ENCODE assay signal across 9 mouse cellular contexts in the genomic region with DNA sequence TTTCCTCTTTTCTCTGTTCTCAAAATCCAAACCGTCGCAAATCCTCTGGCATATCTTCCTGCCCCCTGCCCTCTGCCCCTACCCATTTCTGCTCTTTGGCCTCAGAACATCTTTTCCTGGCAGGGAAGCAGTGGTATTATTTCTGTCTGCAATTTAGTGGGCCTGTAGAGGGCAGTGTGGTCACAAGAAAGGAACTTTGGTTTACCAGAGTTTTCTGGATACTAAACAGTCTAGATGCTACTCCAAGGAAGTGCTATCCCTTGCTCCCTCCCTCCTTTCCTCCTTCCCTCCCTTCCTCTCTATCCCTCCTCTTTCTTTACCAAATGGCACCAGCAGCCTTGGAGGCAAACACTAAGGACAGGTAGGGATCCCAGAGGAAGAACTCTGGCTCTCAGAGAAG.
DNase-seq lines count a peak whose midpoint lies in the region; ATAC-seq and TF ChIP-seq lines count a peak whose summit lies in the region.
"Had no signal": no experiment of that assay in that cellular context is flagged by ENCODE, and none has a peak within 500 bp of the region (broad histone marks: within the 10 kb centered on the region; RNA-seq: fewer than 3 reads in every experiment).

No protein-coding gene starts in this region.

- H3K9me3 ChIP-seq in kidney, embryonic 14.5 days (ENCODE audit: control insufficient read depth, low read length) = no peaks in the 10 kb centered on the region
- H3K9me3 ChIP-seq in forebrain, embryonic 11.5 days (ENCODE audit: control insufficient read depth, low read length) = no peaks in the 10 kb centered on the region
- H3K9me3 ChIP-seq in hindbrain, embryonic 13.5 days = no peaks in the 10 kb centered on the region
- no peaks in the 10 kb centered on the region for H3K9me3 ChIP-seq in midbrain, postnatal 0 days (ENCODE audit: low read length)
- H3K9me3 ChIP-seq: liver, embryonic 15.5 days had no signal

- no peaks in the 10 kb centered on the region for H3K36me3 ChIP-seq in kidney, embryonic 14.5 days (ENCODE audit: control insufficient read depth, insufficient read depth, low read length)
- no peaks in the 10 kb centered on the region for H3K36me3 ChIP-seq in forebrain, embryonic 11.5 days (ENCODE audit: control insufficient read depth, insufficient read depth, low read length)
- no peaks in the 10 kb centered on the region for H3K36me3 ChIP-seq in hindbrain, embryonic 13.5 days
- H3K36me3 ChIP-seq in midbrain, postnatal 0 days (ENCODE audit: insufficient read depth, low read length) = no peaks in the 10 kb centered on the region
- H3K36me3 ChIP-seq: liver, embryonic 15.5 days had no signal

- no peaks in the 10 kb centered on the region for H3K27me3 ChIP-seq in kidney, embryonic 14.5 days (ENCODE audit: control insufficient read depth, insufficient read depth, low read length)
- no peaks in the 10 kb centered on the region for H3K27me3 ChIP-seq in forebrain, embryonic 11.5 days (ENCODE audit: control insufficient read depth, insufficient read depth, low read length)
- H3K27me3 ChIP-seq in hindbrain, embryonic 13.5 days = no peaks in the 10 kb centered on the region
- no peaks in the 10 kb centered on the region for H3K27me3 ChIP-seq in midbrain, postnatal 0 days (ENCODE audit: insufficient read depth, low read length)
- H3K27me3 ChIP-seq: liver, embryonic 15.5 days had no signal

- DNase-seq in kidney, adult 11 months = peak; percentile 13
- peak; percentile 74 for DNase-seq in brain, adult 2 months (ENCODE audit: low read depth, low spot score)
- peak; percentile 57 for DNase-seq in forebrain, embryonic 11.5 days (ENCODE audit: low spot score)
- peak; percentile 41 to 69 for DNase-seq in layer of hippocampus, postnatal 36 days
- DNase-seq in midbrain, postnatal 0 days (ENCODE audit: low spot score) = peak; percentile 87

- ATAC-seq in kidney, embryonic 14.5 days (ENCODE audit: low FRiP score, low TSS enrichment) = no peak; the same call in 1 of the 2 replicates
- peak; percentile 58; the same call in 1 of the 2 replicates for ATAC-seq in forebrain, embryonic 11.5 days (replicated peaks; ENCODE audit: low FRiP score)
- ATAC-seq in hindbrain, embryonic 13.5 days (ENCODE audit: low FRiP score) = peak; percentile 43; the same call in 1 of the 2 replicates
- 0 out of 2 replicates have a peak, but pooled peaks have one; percentile 52 for ATAC-seq in midbrain, postnatal 0 days (ENCODE audit: low FRiP score)
- ATAC-seq in activated CD4-positive, CD25-positive, alpha-beta regulatory T cell, adult 4 months = no peak

- WGBS in kidney, embryonic 14.5 days = 8% methylated on average over 2 of the region's 2 CpGs
- WGBS in forebrain, embryonic 11.5 days = 14% methylated on average over 2 of the region's 2 CpGs
- WGBS in hindbrain, embryonic 13.5 days = 18% methylated on average over 2 of the region's 2 CpGs
- 16% methylated on average over 2 of the region's 2 CpGs for WGBS in midbrain, postnatal 0 days

- no peaks in the 10 kb centered on the region for H3K4me1 ChIP-seq in kidney, embryonic 14.5 days (ENCODE audit: control insufficient read depth, insufficient read depth, low read length)
- no peaks in the 10 kb centered on the region for H3K4me1 ChIP-seq in forebrain, embryonic 11.5 days (replicated peaks; ENCODE audit: control insufficient read depth, insufficient read depth, low read length)
- no peaks in the 10 kb centered on the region for H3K4me1 ChIP-seq in hindbrain, embryonic 13.5 days (replicated peaks)
- H3K4me1 ChIP-seq in midbrain, postnatal 0 days (ENCODE audit: insufficient read depth, low read length) = no peaks in the 10 kb centered on the region
- H3K4me1 ChIP-seq: liver, embryonic 15.5 days had no signal

- no peak overlapping the region for H3K4me3 ChIP-seq in kidney, embryonic 14.5 days (ENCODE audit: low read length)
- no peak overlapping the region for H3K4me3 ChIP-seq in forebrain, embryonic 11.5 days (ENCODE audit: low read depth, low read length)
- H3K4me3 ChIP-seq in hindbrain, embryonic 13.5 days = no peak overlapping the region
- H3K4me3 ChIP-seq in midbrain, postnatal 0 days (ENCODE audit: low read depth, low read length) = no peak overlapping the region
- H3K4me3 ChIP-seq: liver, embryonic 15.5 days had no signal

- TF ChIP-seq CTCF in midbrain, postnatal 0 days (IDR thresholded peaks at IDR 0.05) = peak; percentile 91

- H3K4me2 ChIP-seq in kidney, embryonic 14.5 days (replicated peaks; ENCODE audit: low read depth, low read length) = no peak overlapping the region
- H3K4me2 ChIP-seq in forebrain, embryonic 11.5 days (ENCODE audit: low read depth, low read length, severe bottlenecking) = no peak overlapping the region
- H3K4me2 ChIP-seq in hindbrain, embryonic 13.5 days = no peak overlapping the region
- H3K4me2 ChIP-seq in midbrain, postnatal 0 days (ENCODE audit: low read depth, low read length, poor library complexity, severe bottlenecking) = no peak overlapping the region
- H3K4me2 ChIP-seq: liver, embryonic 15.5 days had no signal

- H3K9ac ChIP-seq in kidney, embryonic 14.5 days (ENCODE audit: low read depth, low read length) = no peak overlapping the region
- no peak overlapping the region for H3K9ac ChIP-seq in forebrain, embryonic 11.5 days (ENCODE audit: low read length)
- H3K9ac ChIP-seq in hindbrain, embryonic 13.5 days = no peak overlapping the region
- no peak overlapping the region for H3K9ac ChIP-seq in midbrain, postnatal 0 days (replicated peaks; ENCODE audit: low read length, poor library complexity, severe bottlenecking)
- H3K9ac ChIP-seq: liver, embryonic 15.5 days had no signal

- H3K27ac ChIP-seq in kidney, embryonic 14.5 days (ENCODE audit: low read depth, low read length) = no peak overlapping the region
- H3K27ac ChIP-seq in forebrain, embryonic 11.5 days (ENCODE audit: low read depth, low read length) = no peak overlapping the region
- no peak overlapping the region for H3K27ac ChIP-seq in hindbrain, embryonic 13.5 days
- H3K27ac ChIP-seq in midbrain, postnatal 0 days (ENCODE audit: low read depth, low read length) = no peak overlapping the region
- H3K27ac ChIP-seq: liver, embryonic 15.5 days had no signal

Comparison
In these comparisons a context has a peak if more than half of its experiments do, and no peak if none do; other contexts are left out.
1. DNase-seq: peak in every context shown above with its lines; median percentile 87 in midbrain, postnatal 0 days; 74 in brain, adult 2 months; 57 in forebrain, embryonic 11.5 days; 55 in layer of hippocampus, postnatal 36 days; 13 in kidney, adult 11 months.
2. ATAC-seq: peak in forebrain, embryonic 11.5 days (single experiment), hindbrain, embryonic 13.5 days (single experiment) and midbrain, postnatal 0 days (single experiment); none in kidney, embryonic 14.5 days (single experiment) and activated CD4-positive, CD25-positive, alpha-beta regulatory T cell, adult 4 months (single experiment).